Mouse (Mus musculus) stomach, postnatal 0 days (tissue): ENCODE data around the gene Slit1. TPM values are rescaled to one million over a fixed set of nuclear protein-coding genes. Genes with fewer than 3 reads are reported as not detected.

ENCODE experiments used
- ATAC-seq: fragments of 200-750 bp; cut with Nextera tagmentation; 2 replicates; pipeline ENCODE4 v1.8.0; 2017; ENCODE audit not compliant: low FRiP score, low TSS enrichment
- DNase-seq: peaks from one replicate; pipeline ENCODE4 v3.0.0-alpha.2; 2016; ENCODE audit warnings: low spot score
- H3K27ac ChIP-seq: fragments of 300-500 bp; sonication (generic); replicated peaks from 2 replicates; pipeline ENCODE4 v1.5.1; 2014; ENCODE audit warnings: mild to moderate bottlenecking, control low read depth
- H3K27me3 ChIP-seq: fragments of 300-500 bp; sonication (generic); 2 replicates; pipeline ENCODE4 v1.6.1; 2014; ENCODE audit warnings: low read length; ENCODE audit not compliant: control insufficient read depth, insufficient read depth
- H3K36me3 ChIP-seq: fragments of 300-500 bp; sonication (generic); 2 replicates; pipeline ENCODE4 v1.6.1; 2014; ENCODE audit warnings: low read length, mixed read lengths; ENCODE audit not compliant: control insufficient read depth, insufficient read depth
- H3K4me1 ChIP-seq: fragments of 300-500 bp; sonication (generic); replicated peaks from 2 replicates; pipeline ENCODE4 v1.6.1; 2014; ENCODE audit warnings: antibody characterized with exemption; ENCODE audit not compliant: control insufficient read depth, insufficient read depth
- H3K4me2 ChIP-seq: fragments of 300-500 bp; sonication (generic); replicated peaks from 2 replicates; pipeline ENCODE4 v1.6.1; 2014; ENCODE audit warnings: low read depth, mild to moderate bottlenecking, control low read depth, moderate library complexity
- H3K4me3 ChIP-seq: fragments of 300-500 bp; sonication (generic); 2 replicates; pipeline ENCODE4 v1.5.1; 2014; ENCODE audit warnings: low read depth, low read length, control low read depth
- H3K9ac ChIP-seq: fragments of 300-500 bp; sonication (generic); 2 replicates; pipeline ENCODE4 v1.6.1; 2014; ENCODE audit warnings: mild to moderate bottlenecking, low read length, control low read depth, mixed read lengths
- H3K9me3 ChIP-seq: fragments of 300-500 bp; sonication (generic); 2 replicates; pipeline ENCODE4 v1.6.1; 2016; ENCODE audit warnings: low read length; ENCODE audit not compliant: control insufficient read depth
- CTCF ChIP-seq: IDR thresholded peaks from 2 replicates; pipeline ENCODE4 v1.5.1; 2016; ENCODE audit warnings: antibody characterized with exemption, low read depth, mild to moderate bottlenecking, moderate library complexity
- EP300 ChIP-seq: optimal IDR thresholded peaks from 2 replicates; pipeline ENCODE3; 2016; ENCODE audit warnings: antibody characterized with exemption
- WGBS: fragments of 180-500 bp; shearing (Covaris S2); extraction: QIAGEN DNeasy Blood & Tissue Kit; methylation state at CpG from one replicate; pipeline ENCODE4 v1.1.7; 2014; 5-methylcytosine and 5-hydroxymethylcytosine counted together
- polyA plus RNA-seq: library from polyadenylated mRNA; unstranded; fragments of >200 nt; fragmentation: Nextera tagmentation; extraction: Ambion mirVana; gene quantifications from 2 replicates; pipeline ENCODE4 v1.2.1, GENCODE M21; 2015

Slit1 gene
- polyA plus RNA-seq, 1 experiment from 2014 or later, result 0.28 TPM

DNA sequence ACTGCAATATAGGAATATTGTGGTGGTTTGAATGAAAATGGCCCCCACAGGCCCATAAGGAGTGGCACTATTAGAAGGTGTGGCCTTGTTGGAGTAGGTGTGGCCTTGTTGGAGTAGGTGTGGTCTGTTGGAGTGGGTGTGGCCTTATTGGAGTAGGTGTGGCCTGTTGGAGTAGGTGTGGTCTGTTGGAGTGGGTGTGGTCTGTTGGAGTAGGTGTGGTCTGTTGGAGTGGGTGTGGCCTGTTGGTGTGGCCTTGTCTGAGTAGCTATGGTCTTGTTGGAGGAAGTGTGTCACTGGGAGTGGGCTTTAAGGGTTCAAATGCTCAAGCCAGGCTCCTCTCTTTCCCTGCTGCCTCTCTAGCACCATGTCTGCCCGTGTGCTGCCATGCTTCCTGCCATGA lies 63.2 kb downstream of the Slit1 start:
- no peak for TF ChIP-seq CTCF
- no peak for TF ChIP-seq EP300
- Histone ChIP-seq H3K9ac (no peak overlapping the region), H3K27me3 (no peaks in the 10 kb centered on the region), H3K27ac (no peak overlapping the region), H3K9me3 (no peaks in the 10 kb centered on the region), H3K4me1 (no peaks in the 10 kb centered on the region), H3K36me3 (no peaks in the 10 kb centered on the region), H3K4me2 (no peak overlapping the region), H3K4me3 (no peak overlapping the region)
- ATAC-seq (no peak), DNase-seq (no peak)
- WGBS, result 76% methylated on average over 1 of the region's 1 CpGs

DNA sequence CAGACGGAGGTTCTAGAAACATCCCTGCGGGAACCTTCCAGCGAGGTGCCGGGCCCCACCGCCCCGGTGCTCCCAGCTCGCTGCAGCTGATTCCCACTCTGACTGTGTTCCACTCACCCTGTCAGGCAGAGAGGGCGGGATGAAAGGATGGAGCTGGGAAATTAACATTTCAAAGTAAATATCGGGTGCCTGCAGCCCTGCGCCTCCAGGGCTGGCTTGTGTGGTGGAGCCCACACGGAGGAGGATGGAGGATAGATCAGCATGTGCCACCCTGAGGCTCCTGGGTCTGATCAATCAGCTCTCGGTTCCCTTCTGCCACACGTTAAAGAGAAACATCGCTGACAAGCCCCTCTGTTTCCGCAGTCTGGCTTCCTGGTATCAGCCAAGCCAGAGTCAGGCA lies 64.4 kb downstream of the Slit1 start:
- no peak overlapping the region for H3K4me2 ChIP-seq
- no peak overlapping the region for H3K27ac ChIP-seq
- 20% methylated on average over 14 of the region's 15 CpGs for WGBS
- H3K9ac ChIP-seq, result no peak overlapping the region
- H3K27me3 ChIP-seq, result no peaks in the 10 kb centered on the region
- H3K4me3 ChIP-seq, result no peak overlapping the region
- DNase-seq (no peak), ATAC-seq (no peak)
- TF ChIP-seq CTCF (no peak), EP300 (no peak)
- H3K36me3 ChIP-seq, result no peaks in the 10 kb centered on the region
- H3K9me3 ChIP-seq, result no peaks in the 10 kb centered on the region
- no peaks in the 10 kb centered on the region for H3K4me1 ChIP-seq

DNA sequence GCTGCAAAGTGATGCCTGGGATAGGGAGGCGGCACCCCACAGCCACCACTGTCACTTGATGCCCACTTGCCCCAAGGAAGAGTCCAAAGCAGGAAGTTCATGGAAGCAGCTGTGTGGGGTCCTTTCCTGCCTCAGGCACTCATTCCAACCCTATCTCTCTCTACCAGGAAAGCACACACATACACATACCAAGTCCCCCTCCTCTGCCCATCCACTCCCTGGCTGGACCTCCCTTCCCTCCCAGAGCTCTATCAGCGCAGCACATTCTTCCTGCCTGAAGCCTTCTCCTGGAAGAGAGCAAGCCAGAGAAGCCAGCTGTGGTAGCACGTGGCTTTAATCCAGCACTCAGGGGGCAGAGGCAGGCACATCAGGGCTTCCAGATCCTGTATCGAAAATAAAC lies 65.9 kb downstream of the Slit1 start:
- ATAC-seq, result no peak
- H3K4me2 ChIP-seq, result no peak overlapping the region
- no peak overlapping the region for H3K9ac ChIP-seq
- H3K4me1 ChIP-seq, result no peaks in the 10 kb centered on the region
- no peaks in the 10 kb centered on the region for H3K36me3 ChIP-seq
- no peaks in the 10 kb centered on the region for H3K9me3 ChIP-seq
- TF ChIP-seq CTCF, result no peak
- TF ChIP-seq EP300, result no peak
- 43% methylated on average over 4 of the region's 4 CpGs for WGBS
- H3K27me3 ChIP-seq, result no peaks in the 10 kb centered on the region
- DNase-seq, result no peak
- H3K27ac ChIP-seq, result no peak overlapping the region
- no peak overlapping the region for H3K4me3 ChIP-seq

DNA sequence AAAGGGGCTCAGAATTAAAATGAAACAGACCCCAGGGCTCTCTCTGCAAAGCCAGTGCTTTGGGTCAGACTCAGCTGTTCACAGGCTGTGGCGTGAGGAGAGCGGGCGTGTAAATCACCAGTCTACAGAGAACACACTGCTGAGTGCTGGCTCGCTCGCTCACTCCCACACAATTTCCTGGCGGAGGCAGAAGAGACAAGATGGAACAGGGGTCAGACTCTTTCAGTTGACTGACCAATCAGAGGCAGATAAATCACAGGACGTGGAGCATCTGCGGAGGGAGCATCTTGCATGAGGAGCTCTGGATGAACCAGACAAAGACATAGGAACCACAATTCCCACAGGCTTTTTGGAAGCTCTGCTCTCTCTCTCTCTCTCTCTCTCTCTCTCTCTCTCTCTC lies 67.9 kb downstream of the Slit1 start:
- no peak for DNase-seq
- Histone ChIP-seq H3K4me1 (no peaks in the 10 kb centered on the region), H3K27me3 (no peaks in the 10 kb centered on the region), H3K9ac (no peak overlapping the region), H3K9me3 (no peaks in the 10 kb centered on the region), H3K36me3 (no peaks in the 10 kb centered on the region), H3K4me2 (no peak overlapping the region), H3K4me3 (no peak overlapping the region), H3K27ac (no peak overlapping the region)
- WGBS, result 60% methylated on average over 8 of the region's 8 CpGs
- no peak for TF ChIP-seq CTCF
- TF ChIP-seq EP300, result no peak
- ATAC-seq, result no peak

DNA sequence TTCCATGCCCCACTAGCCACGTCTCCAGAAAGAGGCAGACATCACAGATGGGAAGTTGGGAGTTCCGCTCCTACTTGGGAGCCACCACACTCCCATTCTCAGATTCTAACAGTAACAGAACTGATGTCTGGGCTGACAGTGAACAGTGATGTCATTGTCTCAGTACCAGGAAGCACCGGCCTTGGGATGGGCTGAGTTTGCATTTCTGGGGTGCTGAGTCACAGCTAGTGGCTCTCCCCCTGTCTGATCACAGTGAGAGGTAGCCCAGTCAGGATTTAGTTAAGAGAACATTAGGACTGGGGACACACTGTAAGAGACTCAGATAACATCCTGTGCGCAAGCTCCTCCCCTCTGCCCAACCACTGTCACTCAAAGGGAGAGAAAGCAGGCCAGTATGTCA lies 69.1 kb downstream of the Slit1 start:
- Histone ChIP-seq H3K9ac (no peak overlapping the region), H3K36me3 (no peaks in the 10 kb centered on the region), H3K4me1 (no peaks in the 10 kb centered on the region), H3K9me3 (no peaks in the 10 kb centered on the region), H3K4me2 (no peak overlapping the region), H3K27me3 (no peaks in the 10 kb centered on the region), H3K27ac (no peak overlapping the region), H3K4me3 (no peak overlapping the region)
- DNase-seq (no peak), ATAC-seq (no peak)
- 65% methylated on average over 4 of the region's 4 CpGs for WGBS
- TF ChIP-seq CTCF, result no peak
- TF ChIP-seq EP300, result no peak

DNA sequence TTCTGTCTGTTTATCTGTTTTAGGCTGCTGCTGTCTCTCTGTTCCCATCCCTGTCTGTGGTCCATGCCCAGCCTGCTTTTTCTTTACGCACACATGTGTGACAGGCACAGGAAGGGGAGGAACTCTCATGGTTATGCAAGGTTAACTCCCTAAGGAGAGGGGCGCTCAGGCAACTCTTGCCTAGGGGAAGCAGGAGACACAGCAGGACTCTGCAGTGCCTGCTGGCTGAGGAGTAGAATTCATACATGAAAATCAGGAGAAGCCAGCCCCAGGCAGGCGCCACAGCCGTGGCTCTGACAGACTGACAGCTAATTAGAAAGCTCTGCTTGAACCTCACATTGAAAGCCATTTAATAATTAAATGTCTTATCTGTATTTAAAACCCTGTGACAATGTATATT lies 70.6 kb downstream of the Slit1 start:
- Histone ChIP-seq H3K4me1 (no peaks in the 10 kb centered on the region), H3K9me3 (no peaks in the 10 kb centered on the region), H3K27me3 (no peaks in the 10 kb centered on the region), H3K9ac (no peak overlapping the region), H3K27ac (no peak overlapping the region), H3K4me3 (no peak overlapping the region), H3K36me3 (no peaks in the 10 kb centered on the region), H3K4me2 (no peak overlapping the region)
- ATAC-seq, result no peak
- TF ChIP-seq EP300, result no peak
- no peak for TF ChIP-seq CTCF
- WGBS, result 62% methylated on average over 4 of the region's 4 CpGs
- no peak for DNase-seq
